Mouse (Mus musculus) heart, postnatal 10 days (tissue): ENCODE measurements around the gene Cldn13. TPM values are rescaled to one million over a fixed set of nuclear protein-coding genes. Genes with fewer than 3 reads are reported as not detected.
"Not testable (repeated sequence)": the region's sequence is repeated elsewhere in the genome, so short reads cannot be mapped to it uniquely, and the experiment has no call there.

Experiments
- DNase-seq, 2 experiments: peaks; one replicate each; pipeline ENCODE4 v3.0.0; 2021
- intact Hi-C: fragments of 180-260 bp; cut with DNase I; formaldehyde crosslinking; loops from one replicate; pipeline ENCODE4 v1.15.1; 2025
- total RNA-seq, 2 experiments: library from RNA; stranded (reverse); gene quantifications; 2 replicates each; pipeline ENCODE4 v1.2.3; 2021

Gene Cldn13
- total RNA-seq, result not detected

GRCm38 (mm10) chr5:134915311-134915710, at the start of gene Cldn13:
TSS of gene Cldn13 (minus strand) at chr5:134915526.
- no peak for DNase-seq
- intact Hi-C loops, result no loop called here

GRCm38 (mm10) chr5:134964655-134965054, 49.3 kb upstream of the Cldn13 start:
- not testable (repeated sequence) for DNase-seq
- intact Hi-C loops, result loop anchor here (1.0 to 5.0 kb wide), 2 partner anchors 31 to 217 kb away; partner anchors contain the start of gene Eln

- intact Hi-C loops, result no loop called here
- DNase-seq, result peak; percentile 67 to 68
Observed at GRCm38 (mm10) chr5:134963546-134963945, 48.2 kb upstream of the Cldn13 start.

- intact Hi-C loops, result no loop called here
- no peak for DNase-seq
Observed at GRCm38 (mm10) chr5:134961519-134961918, 46.2 kb upstream of the Cldn13 start.

GRCm38 (mm10) chr5:134960430-134960829, 45.1 kb upstream of the Cldn13 start:
- intact Hi-C loops, result no loop called here
- no peak for DNase-seq

- intact Hi-C loops, result no loop called here
- peak; percentile 77 to 87 for DNase-seq
Observed at GRCm38 (mm10) chr5:134959114-134959513, 43.8 kb upstream of the Cldn13 start.

- intact Hi-C loops, result no loop called here
- DNase-seq, result no peak
Observed at GRCm38 (mm10) chr5:134955491-134955890, 40.2 kb upstream of the Cldn13 start.

GRCm38 (mm10) chr5:134951053-134951884, 35.9 kb upstream of the Cldn13 start:
- intact Hi-C loops, result no loop called here
- peak; percentile 46 to 57 for DNase-seq

- no peak for DNase-seq
- intact Hi-C loops, result no loop called here
Observed at GRCm38 (mm10) chr5:134948085-134948439, 32.7 kb upstream of the Cldn13 start.

GRCm38 (mm10) chr5:134947420-134948084, 32.2 kb upstream of the Cldn13 start:
- intact Hi-C loops, result no loop called here

GRCm38 (mm10) chr5:134946857-134947255, 31.5 kb upstream of the Cldn13 start, which contains the start of gene Cldn4:
TSS of gene Cldn4 (minus strand) at chr5:134946934.
- intact Hi-C loops, result no loop called here

More at GRCm38 (mm10) chr5:134947420-134948084, 32.2 kb upstream of the Cldn13 start:
- no peak for DNase-seq

GRCm38 (mm10) chr5:134946063-134946856, 30.9 kb upstream of the Cldn13 start:
- intact Hi-C loops, result no loop called here
- DNase-seq, result no peak

More at GRCm38 (mm10) chr5:134946857-134947255, 31.5 kb upstream of the Cldn13 start, which contains the start of gene Cldn4:
- DNase-seq, result no peak

GRCm38 (mm10) chr5:134945266-134945959, 30.1 kb upstream of the Cldn13 start:
- no peak for DNase-seq
- intact Hi-C loops, result no loop called here

GRCm38 (mm10) chr5:134944179-134944578, 28.9 kb upstream of the Cldn13 start:
- intact Hi-C loops, result no loop called here
- DNase-seq, result no peak

- intact Hi-C loops, result no loop called here
- peak; percentile 32 to 45 for DNase-seq
Observed at GRCm38 (mm10) chr5:134942740-134943139, 27.4 kb upstream of the Cldn13 start.

- DNase-seq, result no peak
- intact Hi-C loops, result no loop called here
Observed at GRCm38 (mm10) chr5:134941472-134942209, 26.3 kb upstream of the Cldn13 start.

- DNase-seq, intact Hi-C loops: not testable (repeated sequence)
Observed at GRCm38 (mm10) chr5:134939554-134939953, 24.2 kb upstream of the Cldn13 start.

- intact Hi-C loops, result no loop called here
- no peak for DNase-seq
Observed at GRCm38 (mm10) chr5:134939069-134939468, 23.7 kb upstream of the Cldn13 start.

- intact Hi-C loops, result no loop called here
- no peak for DNase-seq
Observed at GRCm38 (mm10) chr5:134936626-134937185, 21.4 kb upstream of the Cldn13 start.
